Mouse (Mus musculus): ENCODE data around the gene Ago1.
A peak's percentile ranks its signal among the peaks of the same experiment; 100 is the strongest.

Gene Ago1

GRCm38 (mm10) chr4:126489811-126490210, 21.4 kb upstream of the Ago1 start:
- TF ChIP-seq GATA4 (IDR thresholded peaks at IDR 0.05; ENCODE audit: insufficient replicate concordance, low read length), result no peak

GRCm38 (mm10) chr4:126486217-126486616, 17.8 kb upstream of the Ago1 start:
- no peak for TF ChIP-seq GATA4 (IDR thresholded peaks at IDR 0.05; ENCODE audit: insufficient replicate concordance, low read length)

- no peak for TF ChIP-seq GATA4 (IDR thresholded peaks at IDR 0.05; ENCODE audit: insufficient replicate concordance, low read length)
These were observed 16.7 kb upstream of the Ago1 start for GRCm38 (mm10) chr4:126485065-126485464.

GRCm38 (mm10) chr4:126483874-126484273, 15.5 kb upstream of the Ago1 start:
- no peak for TF ChIP-seq GATA4 (IDR thresholded peaks at IDR 0.05; ENCODE audit: insufficient replicate concordance, low read length)

- TF ChIP-seq GATA4 (IDR thresholded peaks at IDR 0.05; ENCODE audit: insufficient replicate concordance, low read length), result no peak
These were observed 14.6 kb upstream of the Ago1 start for GRCm38 (mm10) chr4:126482951-126483350.

GRCm38 (mm10) chr4:126481461-126481860, 13.1 kb upstream of the Ago1 start:
- no peak for TF ChIP-seq GATA4 (IDR thresholded peaks at IDR 0.05; ENCODE audit: insufficient replicate concordance, low read length)

GRCm38 (mm10) chr4:126480288-126480687, 11.9 kb upstream of the Ago1 start:
- peak; percentile 87 for TF ChIP-seq GATA4 (IDR thresholded peaks at IDR 0.05; ENCODE audit: insufficient replicate concordance, low read length)

- TF ChIP-seq GATA4 (IDR thresholded peaks at IDR 0.05; ENCODE audit: insufficient replicate concordance, low read length), result no peak
These were observed 4.6 kb upstream of the Ago1 start for GRCm38 (mm10) chr4:126473031-126473430.

- no peak for TF ChIP-seq GATA4 (IDR thresholded peaks at IDR 0.05; ENCODE audit: insufficient replicate concordance, low read length)
These were observed 951 bp upstream of the Ago1 start for GRCm38 (mm10) chr4:126469334-126469733.

- TF ChIP-seq GATA4 (IDR thresholded peaks at IDR 0.05; ENCODE audit: insufficient replicate concordance, low read length), result no peak
These were observed 542 bp upstream of the Ago1 start for GRCm38 (mm10) chr4:126468925-126469324.

- TF ChIP-seq GATA4 (IDR thresholded peaks at IDR 0.05; ENCODE audit: insufficient replicate concordance, low read length), result no peak
These were observed 580 bp downstream of the Ago1 start for GRCm38 (mm10) chr4:126467721-126468284.

- TF ChIP-seq GATA4 (IDR thresholded peaks at IDR 0.05; ENCODE audit: insufficient replicate concordance, low read length), result no peak
These were observed 2.1 kb downstream of the Ago1 start for GRCm38 (mm10) chr4:126466251-126466750.

GRCm38 (mm10) chr4:126465843-126466242, 2.5 kb downstream of the Ago1 start:
- no peak for TF ChIP-seq GATA4 (IDR thresholded peaks at IDR 0.05; ENCODE audit: insufficient replicate concordance, low read length)

GRCm38 (mm10) chr4:126464892-126465235, 3.5 kb downstream of the Ago1 start:
- TF ChIP-seq GATA4 (IDR thresholded peaks at IDR 0.05; ENCODE audit: insufficient replicate concordance, low read length), result no peak

- no peak for TF ChIP-seq GATA4 (IDR thresholded peaks at IDR 0.05; ENCODE audit: insufficient replicate concordance, low read length)
These were observed 4.0 kb downstream of the Ago1 start for GRCm38 (mm10) chr4:126464189-126464891.

- TF ChIP-seq GATA4 (IDR thresholded peaks at IDR 0.05; ENCODE audit: insufficient replicate concordance, low read length), result no peak
These were observed 12.9 kb downstream of the Ago1 start for GRCm38 (mm10) chr4:126455441-126455840.

Measured in liver, adult (tissue).